Mouse (Mus musculus): Measurements from ENCODE around the gene Prrxl1. TPM values are rescaled to one million over a fixed set of nuclear protein-coding genes. Genes with fewer than 3 reads are reported as not detected.

The Prrxl1 gene
- not detected for polyA plus RNA-seq (2017; shearing (Covaris generic))

DNA sequence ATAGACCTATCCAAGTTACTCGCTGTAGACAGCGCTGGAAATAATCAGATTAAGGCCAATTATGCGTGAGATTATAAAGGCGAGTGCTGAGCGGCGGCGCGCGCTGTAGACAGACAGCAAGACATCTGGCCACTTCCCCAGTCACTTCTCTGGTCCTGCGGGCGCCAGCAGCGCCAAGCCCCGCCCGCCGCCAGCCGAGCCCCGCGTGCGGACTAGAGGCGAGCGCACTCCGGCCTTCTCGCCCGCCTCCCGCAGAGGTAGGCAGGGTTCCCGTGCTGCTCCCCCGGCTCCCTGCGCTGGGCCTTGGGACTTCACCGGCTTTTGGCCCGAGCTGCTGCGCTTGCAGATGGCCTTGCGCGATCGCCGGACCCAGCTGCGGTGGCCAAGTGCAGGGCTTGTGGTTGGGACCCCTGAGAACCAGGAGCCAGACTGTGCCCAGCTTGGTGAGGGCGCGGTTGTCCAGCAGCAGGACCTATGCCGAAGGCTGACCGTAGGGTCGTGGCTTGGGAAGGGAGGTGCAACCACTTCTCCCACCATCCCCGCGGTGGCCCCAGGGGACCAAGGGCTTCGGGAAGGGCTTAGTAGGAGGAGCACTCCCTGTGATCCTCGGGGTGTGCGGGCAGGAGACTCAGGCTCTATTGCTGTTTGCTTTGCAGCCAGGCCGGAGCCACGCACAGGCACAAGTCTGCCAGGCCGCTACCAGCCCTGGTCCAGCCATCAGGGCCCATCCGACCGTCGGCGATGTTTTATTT is at the start of gene Prrxl1:
Gene Prrxl1 (plus strand): TSS at position 118 of the 752 bp plus-strand sequence.

DNA sequence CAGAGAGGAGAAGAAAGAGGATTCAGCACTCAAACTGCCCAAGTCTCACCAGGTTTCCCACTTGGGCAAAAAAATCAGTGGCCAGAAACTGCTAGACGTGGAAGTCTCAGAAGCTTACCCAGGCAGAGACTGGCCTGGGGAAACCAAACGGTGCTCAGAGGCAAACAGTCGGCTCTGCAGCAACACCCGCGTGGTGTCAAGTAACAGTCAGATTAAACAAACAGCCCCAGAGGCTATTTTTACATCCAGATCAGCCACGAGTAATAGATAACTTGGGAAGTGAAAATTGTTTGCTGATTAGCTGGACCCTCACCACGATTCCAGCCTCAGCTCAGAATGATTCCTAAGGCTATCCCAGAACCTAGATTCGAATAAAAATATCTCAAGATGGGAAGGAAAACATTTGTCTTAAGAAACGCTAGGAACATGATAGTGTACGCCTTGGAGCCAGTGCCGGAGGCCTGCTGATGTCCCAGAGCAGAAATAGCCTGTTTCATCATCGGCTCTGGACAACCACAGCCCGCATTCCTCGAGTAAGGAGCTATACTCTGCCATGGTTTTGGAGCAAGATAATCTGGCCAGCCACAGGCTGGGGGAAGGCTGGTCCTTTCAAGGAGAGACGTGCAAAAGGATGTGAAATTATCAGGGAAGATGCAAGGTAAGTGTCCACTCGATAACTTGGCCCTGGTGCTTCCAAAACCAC is 86.1 kb downstream of the Prrxl1 start, which contains the start of gene 3425401B19Rik:
Gene 3425401B19Rik (minus strand): TSS at position 170 of the 703 bp plus-strand sequence.

Other genes with a start within 250 kb of the Prrxl1 start
- not detected for gene 1700024G13Rik, start 211.0 kb upstream of the Prrxl1 start, polyA plus RNA-seq (2017; shearing (Covaris generic))
- gene Slc18a3, start 134.6 kb upstream of the Prrxl1 start, polyA plus RNA-seq (2017; shearing (Covaris generic)), result not detected
- not detected for gene Chat, start 133.4 kb upstream of the Prrxl1 start, polyA plus RNA-seq (2017; shearing (Covaris generic))
- gene Ercc6, start 85.9 kb upstream of the Prrxl1 start, polyA plus RNA-seq (2017; shearing (Covaris generic)), result 40.8 TPM
- not detected for gene 3425401B19Rik, start 85.9 kb downstream of the Prrxl1 start, polyA plus RNA-seq (2017; shearing (Covaris generic))
- gene Tmem273, start 186.6 kb downstream of the Prrxl1 start, polyA plus RNA-seq (2017; shearing (Covaris generic)), result 3.8 TPM
- gene Fam170b, start 234.6 kb downstream of the Prrxl1 start, polyA plus RNA-seq (2017; shearing (Covaris generic)), result not detected

Measured in CD4-positive, CD25-positive, alpha-beta regulatory T cell, adult 9 weeks (primary cell).